ENCODE assay signal across 8 mouse cellular contexts in the genomic region with DNA sequence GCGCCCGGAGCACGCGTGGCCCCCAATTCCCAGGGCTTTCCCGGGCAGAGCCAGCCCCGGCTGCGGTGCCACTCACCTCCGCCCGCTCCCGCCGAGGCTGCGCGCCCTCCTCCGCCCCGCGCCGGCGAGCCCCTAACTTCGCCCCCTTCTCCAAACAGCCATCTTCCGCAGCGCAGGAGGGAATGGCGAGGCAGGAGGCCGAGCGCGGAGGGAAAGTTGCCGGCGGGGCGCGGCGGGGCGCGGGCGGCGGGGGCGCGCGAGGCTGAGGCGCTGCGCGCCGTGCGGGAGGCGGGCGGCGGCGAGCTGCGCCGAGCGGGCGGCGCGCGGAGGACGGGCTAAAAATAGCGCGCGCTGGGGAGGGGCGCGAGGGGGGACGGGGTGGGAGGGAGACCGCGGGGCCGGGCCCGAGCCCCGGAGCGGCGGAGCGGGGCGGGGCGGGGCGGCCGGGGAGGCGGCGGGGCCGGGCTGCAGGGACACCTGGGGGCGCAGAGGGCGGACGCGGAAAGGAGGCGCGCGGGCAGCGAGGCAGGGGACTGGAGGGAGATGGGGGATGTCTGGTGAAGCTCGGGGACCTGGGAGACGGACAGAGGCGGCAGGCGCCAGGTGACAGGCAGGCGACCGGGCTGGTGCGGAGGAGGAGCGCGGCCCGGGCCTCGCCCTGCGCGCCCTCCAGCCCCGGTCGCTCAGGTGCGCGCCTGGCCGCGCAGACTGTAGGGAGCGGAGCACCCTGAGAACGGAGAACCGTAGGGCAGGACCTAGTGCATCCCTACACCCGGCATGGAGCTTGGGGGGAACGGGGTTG. TPM values are rescaled to one million over a fixed set of nuclear protein-coding genes. Genes with fewer than 3 reads are reported as not detected.
A peak's percentile ranks its signal among the peaks of the same experiment; 100 is the strongest.
DNase-seq lines count a peak whose midpoint lies in the region; ATAC-seq and TF ChIP-seq lines count a peak whose summit lies in the region.

No protein-coding gene starts in this region.

- DNase-seq in lung, adult 18-20 months = peak; percentile 5 to 6
- DNase-seq in lung, postnatal 14 days = no peak
- peak; percentile 60 to 63 for DNase-seq in cerebellum, postnatal 36 days
- DNase-seq in heart, embryonic 10.5 days (ENCODE audit: low spot score) = no peak
- peak in 1 of 2 experiments; percentile 44 for DNase-seq in layer of hippocampus, adult 2 months (ENCODE audit: low spot score in 2 of 2)
- peak; percentile 53 for DNase-seq in right cerebral cortex, postnatal 25 days
- DNase-seq in urinary bladder, postnatal 36 days (ENCODE audit: low spot score in 2 of 2) = no peak

- H3K27me3 ChIP-seq in heart, embryonic 10.5 days (ENCODE audit: insufficient read depth, poor library complexity, severe bottlenecking) = peaks cover 20% of the 10 kb centered on the region
- H3K27me3 ChIP-seq in lung, embryonic 16.5 days (ENCODE audit: control insufficient read depth, insufficient read depth, low read depth, low read length) = peaks cover 19% of the 10 kb centered on the region

- H3K27ac ChIP-seq in heart, embryonic 10.5 days = peak overlapping the region; percentile 83
- peak overlapping the region; percentile 95 for H3K27ac ChIP-seq in layer of hippocampus, adult 2 months
- H3K27ac ChIP-seq in lung, embryonic 16.5 days (ENCODE audit: low read length) = no peak overlapping the region; the same call in 1 of the 2 replicates

- H3K4me2 ChIP-seq in lung, embryonic 16.5 days (ENCODE audit: low read depth, low read length) = peak overlapping the region; percentile 98

- peak overlapping the region; percentile 71 for H3K9ac ChIP-seq in lung, embryonic 16.5 days (ENCODE audit: low read length)

- no peaks in the 10 kb centered on the region for H3K36me3 ChIP-seq in heart, embryonic 10.5 days
- no peaks in the 10 kb centered on the region for H3K36me3 ChIP-seq in lung, embryonic 16.5 days (ENCODE audit: control insufficient read depth, insufficient read depth, low read length)

- ATAC-seq in lung, embryonic 16.5 days (ENCODE audit: low read depth) = peak; percentile 91

- H3K9me3 ChIP-seq in heart, embryonic 10.5 days = no peaks in the 10 kb centered on the region
- no peaks in the 10 kb centered on the region for H3K9me3 ChIP-seq in lung, embryonic 16.5 days (ENCODE audit: control insufficient read depth, low read length)

- TF ChIP-seq CTCF in layer of hippocampus, adult 2 months (conservative IDR thresholded peaks at IDR 0.05) = no peak

- WGBS in heart, embryonic 10.5 days = 1% methylated on average over 98 of the region's 107 CpGs
- WGBS in lung, embryonic 16.5 days = under 1% methylated on average over 64 of the region's 107 CpGs

- no peaks in the 10 kb centered on the region for H3K4me1 ChIP-seq in heart, embryonic 10.5 days
- no peaks in the 10 kb centered on the region for H3K4me1 ChIP-seq in lung, embryonic 16.5 days (replicated peaks; ENCODE audit: control insufficient read depth, insufficient read depth, low read length)

- peak overlapping the region; percentile 84 for H3K4me3 ChIP-seq in heart, embryonic 10.5 days
- H3K4me3 ChIP-seq in layer of hippocampus, adult 2 months = peak overlapping the region; percentile 78
- peak overlapping the region; percentile 74 for H3K4me3 ChIP-seq in lung, embryonic 16.5 days (ENCODE audit: low read length)

RNA-seq across cellular contexts. Expression of gene Hdac9, which starts 10.0 kb away (rescaled TPM):
- polyA plus RNA-seq in heart, embryonic 10.5 days (2016; fragmentation: Nextera tagmentation; extraction: Ambion mirVana) = 14.8 and 25.3 TPM in 2 replicates
- 10 to 100 TPM; 34.7 to 35.2 TPM for total RNA-seq in layer of hippocampus, adult 2 months (2021)
- 5.0 and 5.9 TPM in 2 replicates for polyA plus RNA-seq in lung, embryonic 16.5 days (2015; fragmentation: Nextera tagmentation; extraction: Ambion mirVana)

Comparison
In these comparisons a context has a peak if more than half of its experiments do, and no peak if none do; other contexts are left out.
1. DNase-seq: peak in lung, adult 18-20 months (2 of 2), cerebellum, postnatal 36 days (2 of 2) and right cerebral cortex, postnatal 25 days (single experiment); none in lung, postnatal 14 days (single experiment), heart, embryonic 10.5 days (single experiment) and urinary bladder, postnatal 36 days (0 of 2).
2. Peak in every context shown above with its lines, with median percentiles within 50 percentile points of each other: H3K4me3 ChIP-seq.